Mouse (Mus musculus) spleen, adult 12 weeks (tissue): ENCODE data around the gene Vegfb.
"Not testable (repeated sequence)": the region's sequence is repeated elsewhere in the genome, so short reads cannot be mapped to it uniquely, and the experiment has no call there.

ENCODE experiments used
- DNase-seq: peaks from one replicate; pipeline ENCODE4 v3.0.0; 2022; ENCODE audit warnings: low spot score

Gene Vegfb

GRCm38 (mm10) chr19:6992011-6992858 is 4.8 kb upstream of the Vegfb start, which contains the start of gene Dnajc4:
Dnajc4 (minus strand) TSS chr19:6992572.
- peak; percentile 92 for DNase-seq

- DNase-seq, result not testable (repeated sequence)
These were observed 3.7 kb upstream of the Vegfb start for GRCm38 (mm10) chr19:6991166-6991565.

GRCm38 (mm10) chr19:6990712-6991111 is 3.3 kb upstream of the Vegfb start:
- DNase-seq, result no peak

GRCm38 (mm10) chr19:6989251-6989650 is 1.8 kb upstream of the Vegfb start:
- no peak for DNase-seq

- no peak for DNase-seq
These were observed 444 bp upstream of the Vegfb start for GRCm38 (mm10) chr19:6987904-6988285.

- DNase-seq, result no peak
These were observed 1.3 kb downstream of the Vegfb start for GRCm38 (mm10) chr19:6985951-6986708.

GRCm38 (mm10) chr19:6985300-6985699 is 2.2 kb downstream of the Vegfb start:
- no peak for DNase-seq

- DNase-seq, result no peak
These were observed 3.8 kb downstream of the Vegfb start for GRCm38 (mm10) chr19:6983621-6984020.

- no peak for DNase-seq
These were observed 6.0 kb downstream of the Vegfb start for GRCm38 (mm10) chr19:6981465-6981864.

- DNase-seq, result peak; percentile 99
These were observed 6.9 kb downstream of the Vegfb start, which contains the start of gene Fkbp2 for GRCm38 (mm10) chr19:6980381-6981093. Fkbp2 (minus strand) TSS chr19:6980501.

GRCm38 (mm10) chr19:6979486-6980380 is 7.7 kb downstream of the Vegfb start:
- peak; percentile 99 for DNase-seq

- DNase-seq, result peak; percentile 28
These were observed 8.4 kb downstream of the Vegfb start for GRCm38 (mm10) chr19:6979001-6979479.

- no peak for DNase-seq
These were observed 8.8 kb downstream of the Vegfb start for GRCm38 (mm10) chr19:6978639-6978974.

GRCm38 (mm10) chr19:6977759-6978638 is 9.5 kb downstream of the Vegfb start:
- no peak for DNase-seq

GRCm38 (mm10) chr19:6975537-6976521 is 11.6 kb downstream of the Vegfb start, which contains the start of gene Plcb3:
Plcb3 (minus strand) TSS chr19:6976470.
- DNase-seq, result no peak

- DNase-seq, result peak; percentile 57
These were observed 12.9 kb downstream of the Vegfb start, which contains the start of gene Ppp1r14b for GRCm38 (mm10) chr19:6974211-6975205. Ppp1r14b (plus strand) TSS chr19:6974968.

GRCm38 (mm10) chr19:6973581-6974190 is 13.8 kb downstream of the Vegfb start:
- DNase-seq, result no peak
